Mouse (Mus musculus): Measurements from ENCODE around the gene Mgea5. TPM values are rescaled to one million over a fixed set of nuclear protein-coding genes. Genes with fewer than 3 reads are reported as not detected.
A peak's percentile ranks its signal among the peaks of the same experiment; 100 is the strongest.

Gene Mgea5
- total and polyA plus RNA-seq, 3 experiments = 66.4 to 69.8 (median 69.4) TPM

DNA sequence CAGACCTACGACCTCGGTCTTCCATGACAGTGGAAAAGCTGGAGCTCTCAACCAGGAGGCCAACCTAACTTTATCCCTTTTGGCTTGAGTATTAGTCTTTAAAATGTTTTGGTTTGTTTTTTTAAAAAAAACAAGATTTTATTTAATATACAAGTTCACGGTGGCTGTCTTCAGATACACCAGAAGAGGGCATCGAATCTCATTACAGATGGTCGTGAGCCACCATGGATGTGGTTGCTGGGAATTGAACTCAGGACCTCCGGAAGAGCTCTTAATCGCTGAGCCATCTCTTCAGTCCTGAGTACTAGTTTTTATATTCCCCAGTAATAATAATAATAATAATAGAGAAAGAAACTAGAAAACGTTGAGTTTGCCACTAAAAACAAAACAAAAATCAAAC lies 2.0 kb downstream of the Mgea5 start:
- Histone ChIP-seq H3K27ac (ENCODE audit: insufficient read depth, low read depth) (no peak overlapping the region), H3K9ac (ENCODE audit: insufficient read depth, low read depth) (peak overlapping the region; percentile 90), H3K36me3 (replicated peaks in 1 of 2; ENCODE audit: control insufficient read depth in 1 of 2, insufficient read depth in 1 of 2, low read length in 1 of 2) (peaks cover 23 to 47% of the 10 kb centered on the region in 2 experiments), H3K4me1 (ENCODE audit: control insufficient read depth in 1 of 2, insufficient read depth in 2 of 2) (peaks cover 15 to 36% of the 10 kb centered on the region in 2 experiments), H3K9me3 (replicated peaks; ENCODE audit: low read length) (no peaks in the 10 kb centered on the region), H3K27me3 (replicated peaks) (no peaks in the 10 kb centered on the region), H3K79me2 (replicated peaks; ENCODE audit: control insufficient read depth, extremely low read depth, insufficient read depth, poor library complexity, severe bottlenecking) (peaks cover 57% of the 10 kb centered on the region), H3K4me3 (replicated peaks in 1 of 3; ENCODE audit: low read depth in 2 of 3, low read length in 2 of 3, poor library complexity in 1 of 3) (peak overlapping the region; percentile 35 to 93 (median 86)), H3K4me2 (ENCODE audit: insufficient read depth, low read depth, poor library complexity, severe bottlenecking) (peak overlapping the region; percentile 97)
- dilution Hi-C loops (cut with MboI; ENCODE audit: extremely low pct_ligation_motif_present, extremely low pct_unique_long_range_greater_than_20kb, low sequenced_read_pairs) = no loop called here
- peak; percentile 12 for DNase-seq (ENCODE audit: extremely low read depth)
- TF ChIP-seq MAX (IDR thresholded peaks at IDR 0.05; ENCODE audit: low read length) (no peak), CTCF (conservative IDR thresholded peaks at IDR 0.05 in 1 of 2, IDR thresholded peaks at IDR 0.05 in 1 of 2; ENCODE audit: low read depth in 2 of 2, low read length in 2 of 2) (peak in 1 of 2 experiments; percentile 26; a peak in 2 of 4 replicates), UBTF (IDR thresholded peaks at IDR 0.05; ENCODE audit: low read depth, low read length) (no peak), USF2 (conservative IDR thresholded peaks at IDR 0.05; ENCODE audit: low read depth, low read length) (no peak), MAFK (IDR thresholded peaks at IDR 0.05; ENCODE audit: insufficient replicate concordance, low read length) (no peak)
- in situ Hi-C loops (cut with MboI; ENCODE audit: low pct_ligation_motif_present, low pct_unique_long_range_greater_than_20kb, low sequenced_read_pairs) = no loop called here

DNA sequence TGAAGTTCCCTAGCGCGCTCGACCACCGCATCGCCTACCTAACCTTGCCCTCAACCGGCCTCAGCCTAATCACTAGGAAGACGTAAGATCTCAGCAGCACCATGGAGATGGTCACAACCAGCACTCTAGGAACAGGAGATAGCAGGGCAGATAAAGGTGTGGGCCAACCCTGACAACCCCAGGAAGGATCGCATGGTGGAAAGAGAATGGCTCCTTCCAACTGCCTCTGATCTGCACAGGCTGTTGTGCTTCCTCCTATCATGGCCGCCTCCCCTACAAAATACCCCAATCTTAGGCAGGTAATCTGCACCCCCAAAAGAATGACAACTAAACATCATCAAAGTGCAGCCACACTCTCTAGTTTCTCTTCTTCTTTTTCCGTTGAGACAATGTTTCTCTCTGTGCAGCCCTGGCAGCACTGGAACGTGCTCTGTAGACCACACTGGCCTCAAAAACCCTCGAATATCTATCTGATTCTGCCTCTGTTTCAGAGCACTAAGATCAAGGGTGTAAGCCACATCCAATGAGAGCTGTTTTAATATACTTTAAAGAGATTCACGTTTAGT lies 3.2 kb downstream of the Mgea5 start:
- dilution Hi-C loops (cut with MboI; ENCODE audit: extremely low pct_ligation_motif_present, extremely low pct_unique_long_range_greater_than_20kb, low sequenced_read_pairs) (no loop called here), in situ Hi-C loops (cut with MboI; ENCODE audit: low pct_ligation_motif_present, low pct_unique_long_range_greater_than_20kb, low sequenced_read_pairs) (no loop called here)
- peaks cover 31 to 60% of the 10 kb centered on the region in 2 experiments for H3K36me3 ChIP-seq (replicated peaks in 1 of 2; ENCODE audit: control insufficient read depth in 1 of 2, insufficient read depth in 1 of 2, low read length in 1 of 2)
- H3K4me1 ChIP-seq (ENCODE audit: control insufficient read depth in 1 of 2, insufficient read depth in 2 of 2) = peaks cover 9 to 30% of the 10 kb centered on the region in 2 experiments
- no peak overlapping the region for H3K4me3 ChIP-seq (replicated peaks in 1 of 3; ENCODE audit: low read depth in 2 of 3, low read length in 2 of 3, poor library complexity in 1 of 3)
- H3K27me3 ChIP-seq (replicated peaks) = no peaks in the 10 kb centered on the region
- peaks cover 62% of the 10 kb centered on the region for H3K79me2 ChIP-seq (replicated peaks; ENCODE audit: control insufficient read depth, extremely low read depth, insufficient read depth, poor library complexity, severe bottlenecking)
- TF ChIP-seq POLR2A (IDR thresholded peaks at IDR 0.05; ENCODE audit: low read depth, low read length) = no peak
- TF ChIP-seq BHLHE40 (IDR thresholded peaks at IDR 0.05; ENCODE audit: low read depth, low read length) = 0 out of 2 replicates have a peak, but pooled peaks have one; percentile 32
- no peaks in the 10 kb centered on the region for H3K9me3 ChIP-seq (replicated peaks; ENCODE audit: low read length)
- peak overlapping the region; percentile 90 for H3K9ac ChIP-seq (ENCODE audit: insufficient read depth, low read depth)
- DNase-seq (ENCODE audit: extremely low read depth) = no peak
- no peak overlapping the region for H3K27ac ChIP-seq (ENCODE audit: insufficient read depth, low read depth)
- peak overlapping the region; percentile 97 for H3K4me2 ChIP-seq (ENCODE audit: insufficient read depth, low read depth, poor library complexity, severe bottlenecking)

DNA sequence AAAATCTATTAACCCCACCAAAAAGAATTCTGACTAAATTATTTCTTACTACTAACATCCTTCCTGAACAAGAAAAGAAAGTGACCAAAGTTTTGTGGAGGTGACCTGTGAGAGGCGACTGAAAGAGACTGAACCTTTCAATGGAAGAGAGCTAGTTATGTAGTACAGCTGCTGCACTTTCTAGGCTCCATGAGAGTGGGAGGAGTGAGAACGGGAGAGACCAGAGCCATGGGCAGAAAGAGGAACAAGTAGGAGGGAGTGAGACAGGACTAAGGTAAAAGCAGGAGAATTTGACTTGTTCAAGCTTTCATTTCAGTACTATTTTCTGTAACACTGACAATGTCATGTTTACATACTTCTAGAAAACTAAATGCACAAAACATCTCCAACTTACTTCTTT lies 8.2 kb downstream of the Mgea5 start:
- Histone ChIP-seq H3K4me1 (ENCODE audit: control insufficient read depth in 1 of 2, insufficient read depth in 2 of 2) (peaks cover 4 to 14% of the 10 kb centered on the region in 2 experiments), H3K9ac (ENCODE audit: insufficient read depth, low read depth) (no peak overlapping the region), H3K9me3 (replicated peaks; ENCODE audit: low read length) (no peaks in the 10 kb centered on the region), H3K27me3 (replicated peaks) (no peaks in the 10 kb centered on the region), H3K27ac (ENCODE audit: insufficient read depth, low read depth) (no peak overlapping the region), H3K79me2 (replicated peaks; ENCODE audit: control insufficient read depth, extremely low read depth, insufficient read depth, poor library complexity, severe bottlenecking) (peaks cover 40% of the 10 kb centered on the region), H3K36me3 (replicated peaks in 1 of 2; ENCODE audit: control insufficient read depth in 1 of 2, insufficient read depth in 1 of 2, low read length in 1 of 2) (peaks cover 68 to 98% of the 10 kb centered on the region in 2 experiments), H3K4me2 (ENCODE audit: insufficient read depth, low read depth, poor library complexity, severe bottlenecking) (no peak overlapping the region), H3K4me3 (replicated peaks in 1 of 3; ENCODE audit: low read depth in 2 of 3, low read length in 2 of 3, poor library complexity in 1 of 3) (no peak overlapping the region)
- TF ChIP-seq ZMIZ1 (IDR thresholded peaks at IDR 0.05; ENCODE audit: low read depth, low read length) (no peak), TCF12 (IDR thresholded peaks at IDR 0.05; ENCODE audit: low read depth, low read length) (no peak), RCOR1 (conservative IDR thresholded peaks at IDR 0.05; ENCODE audit: low read depth, low read length) (no peak), ZNF384 (IDR thresholded peaks at IDR 0.05; ENCODE audit: low read depth, low read length) (no peak), IRF4 (IDR thresholded peaks at IDR 0.05; ENCODE audit: low read depth, low read length) (no peak), MAFK (IDR thresholded peaks at IDR 0.05; ENCODE audit: insufficient replicate concordance, low read length) (no peak), MXI1 (IDR thresholded peaks at IDR 0.05; ENCODE audit: low read depth, low read length) (no peak), SMC3 (IDR thresholded peaks at IDR 0.05; ENCODE audit: low read depth, low read length) (no peak), NELFE (IDR thresholded peaks at IDR 0.05; ENCODE audit: low read depth, low read length) (no peak), TBP (conservative IDR thresholded peaks at IDR 0.05; ENCODE audit: low read depth, low read length) (no peak), BHLHE40 (IDR thresholded peaks at IDR 0.05; ENCODE audit: low read depth, low read length) (no peak), ZC3H11A (IDR thresholded peaks at IDR 0.05; ENCODE audit: low read depth, low read length) (no peak), POLR2A (IDR thresholded peaks at IDR 0.05; ENCODE audit: low read depth, low read length) (no peak), PAX5 (IDR thresholded peaks at IDR 0.05; ENCODE audit: low read length) (no peak), ETS1 (conservative IDR thresholded peaks at IDR 0.05; ENCODE audit: low read depth, low read length) (no peak), CHD2 (IDR thresholded peaks at IDR 0.05; ENCODE audit: low read length) (no peak), ZKSCAN1 (IDR thresholded peaks at IDR 0.05; ENCODE audit: borderline replicate concordance, low read depth, low read length) (no peak)
- dilution Hi-C loops (cut with MboI; ENCODE audit: extremely low pct_ligation_motif_present, extremely low pct_unique_long_range_greater_than_20kb, low sequenced_read_pairs) (no loop called here), in situ Hi-C loops (cut with MboI; ENCODE audit: low pct_ligation_motif_present, low pct_unique_long_range_greater_than_20kb, low sequenced_read_pairs) (no loop called here)
- no peak for DNase-seq (ENCODE audit: extremely low read depth)

Measured in CH12.LX (cell line).